Mouse (Mus musculus) bone marrow macrophage, adult 2 months (primary cell): ENCODE results near the gene Tspo. TPM values are rescaled to one million over a fixed set of nuclear protein-coding genes. Genes with fewer than 3 reads are reported as not detected.
A peak's percentile ranks its signal among the peaks of the same experiment; 100 is the strongest.

ENCODE experiments used
- H3K27ac ChIP-seq: 2 replicates; pipeline ENCODE4 v1.5.1; 2012; ENCODE audit warnings: low read depth, low read length; ENCODE audit not compliant: insufficient read depth
- H3K4me1 ChIP-seq: 2 replicates; pipeline ENCODE4 v1.6.1; 2012; ENCODE audit warnings: low read length; ENCODE audit not compliant: control insufficient read depth, insufficient read depth
- H3K4me3 ChIP-seq: 2 replicates; pipeline ENCODE4 v1.5.1; 2012; ENCODE audit warnings: mild to moderate bottlenecking, low read length, moderate library complexity; ENCODE audit not compliant: insufficient read depth
- CTCF ChIP-seq: IDR thresholded peaks from 2 replicates; pipeline ENCODE4 v1.5.1; 2012; ENCODE audit warnings: low read depth, mild to moderate bottlenecking, low read length, moderate library complexity
- POLR2A ChIP-seq: IDR thresholded peaks from 2 replicates; pipeline ENCODE4 v1.6.1; 2012; ENCODE audit warnings: mild to moderate bottlenecking, low read depth, low read length, borderline replicate concordance
- polyA plus RNA-seq: library from polyadenylated mRNA; stranded (reverse); fragments of >200 nt; gene quantifications from 2 replicates; pipeline ENCODE4 v1.2.4, GENCODE M21; 2012; ENCODE audit not compliant: missing spikeins, insufficient read depth, insufficient read length

Tspo gene
- polyA plus RNA-seq = 203 and 204 TPM in 2 replicates

DNA sequence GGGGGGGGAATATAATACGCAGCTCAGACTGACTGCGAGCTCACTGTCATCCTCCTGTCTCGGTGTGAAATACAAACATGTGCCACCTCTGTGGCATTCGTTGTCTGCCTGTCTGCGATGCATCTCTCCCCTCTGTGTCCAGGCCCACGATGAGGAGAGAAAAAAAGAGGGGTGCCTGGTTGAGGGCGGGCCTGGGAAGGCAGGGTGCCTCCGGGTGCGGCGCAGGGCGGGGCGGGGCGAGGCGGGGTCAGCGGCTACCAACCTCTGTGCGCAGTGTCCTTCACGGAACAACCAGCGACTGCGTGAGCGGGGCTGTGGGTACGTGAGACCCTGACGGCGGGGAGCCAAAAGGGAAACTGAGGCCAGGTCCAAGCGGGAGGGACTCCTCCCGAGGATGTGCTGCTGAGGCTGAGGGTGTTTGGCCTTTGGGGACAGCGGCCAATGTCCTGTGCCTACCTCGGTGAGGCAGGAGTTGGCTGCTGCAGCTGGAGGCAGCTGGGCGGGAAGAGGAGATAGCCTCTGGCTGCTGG lies at the start of gene Tspo, which contains the start of gene Mcat:
Tspo (plus strand) TSS at position 266 of the 530 bp plus-strand sequence.
Mcat (minus strand) TSS at position 461 of the 530 bp plus-strand sequence.
- TF ChIP-seq POLR2A (no peak), CTCF (no peak)
- Histone ChIP-seq H3K27ac (peak within 1 kb of the TSS; percentile 52), H3K4me3 (peak within 1 kb of the TSS; percentile 86), H3K4me1 (peaks cover 39% of the 10 kb centered on the region)

DNA sequence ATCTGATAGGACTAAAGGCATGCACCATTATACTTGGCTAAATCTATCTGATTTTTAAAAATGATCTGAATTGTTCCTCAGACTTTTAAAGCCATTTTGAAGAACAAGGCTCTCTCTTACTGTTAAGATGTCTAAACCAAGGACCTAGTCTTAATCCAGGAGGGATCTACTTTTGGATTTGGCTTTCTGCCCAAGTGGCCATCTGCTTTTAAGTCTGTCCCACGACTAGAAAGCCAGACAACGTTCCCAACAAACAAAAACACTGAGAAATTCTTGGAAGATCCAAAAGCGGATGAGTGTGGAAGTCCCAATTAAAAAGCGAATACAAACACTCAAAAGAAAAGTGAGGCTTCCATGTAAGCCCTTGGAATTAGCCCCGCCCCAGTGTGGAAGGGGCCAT lies 48.4 kb upstream of the Tspo start:
- H3K27ac ChIP-seq = no peak overlapping the region
- TF ChIP-seq CTCF (no peak), POLR2A (no peak)

DNA sequence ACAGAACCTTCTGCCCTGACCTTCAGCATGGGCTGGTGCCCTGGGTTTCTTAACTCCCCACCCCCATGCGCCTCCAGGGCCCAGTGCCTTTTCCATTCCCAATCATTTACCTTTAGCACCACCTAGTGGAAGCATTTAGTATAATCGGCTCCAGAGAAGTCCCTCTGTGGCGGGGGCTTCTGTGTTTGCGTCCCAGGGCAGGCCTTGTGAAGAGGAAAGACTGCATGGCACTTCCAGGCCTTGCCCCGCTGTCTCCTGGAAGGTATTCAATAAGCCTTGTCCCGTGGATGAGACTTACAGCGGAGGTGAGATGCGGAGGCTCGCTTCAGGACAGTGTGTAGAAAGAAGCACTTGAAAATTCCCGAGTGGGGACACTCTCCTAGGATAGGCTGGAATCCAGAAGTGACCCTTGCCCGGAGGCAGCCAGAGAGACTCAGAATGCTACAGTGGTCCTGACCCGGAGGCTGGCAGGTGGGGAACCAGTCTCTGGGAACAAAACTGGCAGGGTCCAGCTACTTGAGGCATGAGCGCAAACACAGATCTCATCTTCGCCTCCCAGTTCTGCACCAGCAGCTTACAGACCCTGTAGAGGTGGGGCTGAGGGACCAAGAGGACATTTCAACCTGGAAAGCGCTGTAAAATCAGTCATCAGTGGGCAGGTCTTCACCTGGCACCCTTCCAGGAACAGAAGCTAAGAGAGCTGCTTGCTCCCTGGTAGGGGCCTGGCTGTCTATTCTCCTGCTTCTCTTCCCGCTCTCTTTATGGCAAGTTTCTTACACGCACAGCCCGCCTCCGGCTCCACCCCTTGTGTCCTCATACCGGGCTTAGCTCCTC lies 45.0 kb upstream of the Tspo start:
- no peaks in the 10 kb centered on the region for H3K4me1 ChIP-seq
- no peak for TF ChIP-seq POLR2A
- TF ChIP-seq CTCF = peak; percentile 68
- no peak overlapping the region for H3K27ac ChIP-seq
- no peak overlapping the region for H3K4me3 ChIP-seq

More for the DNA sequence above, 48.4 kb upstream of the Tspo start:
- no peaks in the 10 kb centered on the region for H3K4me1 ChIP-seq
- H3K4me3 ChIP-seq = no peak overlapping the region

DNA sequence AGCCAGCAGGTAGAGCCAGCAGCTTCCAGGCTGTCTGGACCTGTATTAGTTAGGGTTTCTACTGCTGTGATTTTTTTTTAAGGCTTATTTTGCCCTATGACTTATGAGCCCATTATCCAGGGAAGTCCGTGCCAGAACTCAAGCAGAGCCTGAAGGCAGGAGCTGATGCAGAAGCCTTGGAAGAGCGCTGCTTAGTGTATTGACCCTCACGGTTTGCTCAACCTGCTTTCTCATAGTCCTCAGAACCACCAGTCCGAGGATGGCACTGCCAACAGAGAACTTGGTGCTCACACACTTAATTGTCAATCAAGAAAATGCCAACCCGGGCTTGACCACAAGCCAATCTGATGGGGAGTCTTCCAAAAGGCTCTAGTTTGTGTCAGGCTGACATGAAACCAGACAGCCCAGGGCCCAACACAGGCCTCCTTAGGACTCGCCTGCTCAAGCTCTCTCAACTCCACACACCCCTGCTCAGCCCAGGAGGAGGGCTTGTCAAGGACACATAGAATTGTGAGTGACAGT lies 42.5 kb upstream of the Tspo start:
- TF ChIP-seq POLR2A (no peak), CTCF (no peak)
- H3K4me3 ChIP-seq = no peak overlapping the region
- H3K4me1 ChIP-seq = no peaks in the 10 kb centered on the region
- no peak overlapping the region for H3K27ac ChIP-seq

DNA sequence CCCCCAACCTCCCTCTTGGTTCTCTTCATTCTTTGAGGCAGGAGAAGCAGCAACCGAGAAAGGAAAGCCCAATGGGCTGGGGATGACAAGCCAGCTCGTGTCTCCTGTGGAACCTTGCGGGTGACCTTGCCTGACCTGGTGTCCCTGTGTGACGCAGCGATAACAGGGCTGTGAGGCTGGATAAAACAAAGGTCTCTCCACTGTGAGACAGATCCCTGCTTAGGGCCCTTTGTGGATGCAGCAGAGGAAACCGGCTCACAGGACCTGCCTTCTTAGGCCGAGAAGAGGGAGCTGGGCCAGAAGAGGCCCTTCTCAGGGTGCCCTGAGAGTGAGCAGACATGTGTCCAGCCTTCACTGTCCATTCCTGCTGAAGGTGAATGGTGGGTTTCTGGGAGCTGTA lies 40.2 kb upstream of the Tspo start:
- Histone ChIP-seq H3K4me3 (no peak overlapping the region), H3K4me1 (0 out of 2 replicates have a peak, but pooled peaks cover 2% of the 10 kb centered on the region), H3K27ac (no peak overlapping the region)
- TF ChIP-seq CTCF = no peak
- TF ChIP-seq POLR2A = no peak

DNA sequence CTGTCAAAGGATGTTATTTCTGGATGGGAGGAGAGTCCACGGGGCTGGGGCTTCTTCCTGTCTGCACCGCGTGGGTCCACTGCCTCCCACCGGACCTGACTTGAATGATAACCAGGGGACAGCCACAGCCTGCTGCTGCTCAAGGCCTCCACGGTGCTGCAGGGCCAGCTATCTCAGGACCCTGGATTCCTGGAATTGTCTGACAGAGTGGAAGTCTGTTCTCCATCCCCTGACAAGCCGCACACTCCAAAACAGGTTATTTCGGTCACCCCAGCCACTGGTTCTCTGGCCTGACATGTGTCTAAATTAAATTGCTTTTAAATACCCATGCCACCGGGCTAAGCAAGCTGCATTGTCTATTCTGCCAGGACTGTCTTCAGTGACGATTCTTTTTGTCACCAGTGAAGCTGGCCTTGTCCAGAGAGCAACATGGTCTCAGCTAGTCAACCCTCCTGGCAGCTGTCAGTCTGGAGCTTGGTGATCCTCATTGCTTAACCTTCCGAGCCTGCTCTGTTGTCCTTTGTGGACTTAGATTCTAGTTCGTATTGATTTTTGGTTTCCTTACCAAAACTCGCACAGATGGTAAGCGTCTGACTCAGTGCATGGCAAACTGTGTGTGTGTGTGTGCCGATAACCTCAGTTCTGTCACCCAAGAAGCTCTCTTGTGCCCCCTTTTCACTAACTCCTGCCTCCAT lies 39.6 kb upstream of the Tspo start:
- no peak for TF ChIP-seq POLR2A
- TF ChIP-seq CTCF = no peak
- 0 out of 2 replicates have a peak, but pooled peaks cover 2% of the 10 kb centered on the region for H3K4me1 ChIP-seq

DNA sequence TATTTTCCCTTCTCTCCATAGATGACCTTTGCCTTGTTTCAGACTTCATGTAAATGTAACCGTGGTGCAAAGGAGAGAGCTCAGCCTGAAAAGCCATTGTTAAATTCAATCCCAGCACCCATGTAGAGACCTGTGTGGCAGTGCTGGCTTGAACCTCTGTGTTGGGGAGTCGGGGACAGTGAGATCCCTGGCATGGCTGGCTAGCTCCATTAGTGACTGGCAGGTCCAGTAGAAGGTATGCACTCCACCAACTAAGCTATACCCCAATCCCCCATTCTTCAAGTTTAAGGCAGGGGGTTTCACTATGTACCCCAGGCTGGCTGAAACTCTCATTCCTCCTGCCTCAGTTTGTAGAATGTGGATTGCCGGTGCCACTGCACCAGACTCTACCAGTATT lies 39.1 kb upstream of the Tspo start:
- TF ChIP-seq CTCF = no peak
- TF ChIP-seq POLR2A = no peak
- Histone ChIP-seq H3K4me1 (0 out of 2 replicates have a peak, but pooled peaks cover 2% of the 10 kb centered on the region), H3K4me3 (no peak overlapping the region), H3K27ac (no peak overlapping the region)

More for the DNA sequence above, 39.6 kb upstream of the Tspo start:
- H3K4me3 ChIP-seq = no peak overlapping the region
- H3K27ac ChIP-seq = no peak overlapping the region

DNA sequence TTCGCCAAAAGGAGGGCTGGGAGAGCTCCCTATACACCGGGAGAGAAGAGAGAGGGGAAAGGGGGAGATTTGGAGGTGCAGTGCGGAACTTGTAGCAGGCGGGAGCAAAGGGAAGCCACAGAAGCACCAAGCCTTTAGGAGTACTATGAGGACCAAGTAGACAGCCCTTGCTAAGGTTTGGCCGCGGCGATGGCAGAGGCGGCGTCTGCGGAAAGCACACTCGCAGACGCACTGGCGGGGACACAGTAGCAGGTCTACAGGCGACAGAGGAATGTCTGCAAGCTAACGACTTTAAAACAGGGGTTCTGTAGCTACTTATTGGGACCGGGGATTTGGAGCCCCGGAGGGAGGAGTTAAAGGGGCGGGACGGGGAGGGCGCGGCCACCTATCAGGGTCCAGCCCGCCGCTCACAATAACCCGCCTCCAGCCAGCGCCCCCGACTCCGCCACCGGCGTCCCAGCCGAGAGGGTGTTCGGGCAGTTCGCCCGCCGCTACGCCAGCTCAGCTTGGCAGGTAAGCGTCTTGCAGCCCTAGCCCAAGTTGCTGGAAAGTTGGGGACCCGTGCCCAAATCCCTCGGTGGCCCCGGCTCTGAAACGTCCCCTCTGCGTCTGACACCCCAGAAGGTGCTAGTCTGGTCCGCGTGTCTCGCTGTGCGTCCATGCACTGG lies 36.8 kb upstream of the Tspo start, which contains the start of gene Bik:
Bik (plus strand) TSS at position 439 of the 668 bp plus-strand sequence.
- H3K27ac ChIP-seq = no peak within 1 kb of the TSS
- peak within 1 kb of the TSS; percentile 68 for H3K4me3 ChIP-seq
- TF ChIP-seq POLR2A (no peak), CTCF (no peak)
- H3K4me1 ChIP-seq = 0 out of 2 replicates have a peak, but pooled peaks cover 2% of the 10 kb centered on the region

DNA sequence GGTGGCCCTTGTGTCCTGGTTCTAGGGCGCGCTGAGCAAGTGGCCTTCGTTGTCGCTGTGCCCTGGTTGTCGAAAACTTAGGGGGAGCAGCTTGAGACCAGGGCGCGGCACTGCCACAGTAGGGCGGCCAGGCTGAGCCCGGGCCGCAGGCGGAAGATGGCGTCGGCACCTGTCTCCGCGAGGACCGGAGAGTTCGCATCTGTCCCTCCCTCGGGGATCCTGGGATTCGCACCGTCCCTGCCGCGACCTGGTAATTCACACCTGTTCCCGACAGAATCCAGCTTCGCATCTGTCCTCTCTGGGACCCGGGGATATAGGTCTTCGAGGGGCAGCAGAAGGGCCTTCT lies 36.3 kb upstream of the Tspo start:
- 0 out of 2 replicates have a peak, but pooled peaks cover 2% of the 10 kb centered on the region for H3K4me1 ChIP-seq
- no peak overlapping the region for H3K27ac ChIP-seq
- peak overlapping the region; percentile 68 for H3K4me3 ChIP-seq
- no peak for TF ChIP-seq POLR2A
